ENCODE assay signal across 24 mouse cellular contexts in the genomic region with DNA sequence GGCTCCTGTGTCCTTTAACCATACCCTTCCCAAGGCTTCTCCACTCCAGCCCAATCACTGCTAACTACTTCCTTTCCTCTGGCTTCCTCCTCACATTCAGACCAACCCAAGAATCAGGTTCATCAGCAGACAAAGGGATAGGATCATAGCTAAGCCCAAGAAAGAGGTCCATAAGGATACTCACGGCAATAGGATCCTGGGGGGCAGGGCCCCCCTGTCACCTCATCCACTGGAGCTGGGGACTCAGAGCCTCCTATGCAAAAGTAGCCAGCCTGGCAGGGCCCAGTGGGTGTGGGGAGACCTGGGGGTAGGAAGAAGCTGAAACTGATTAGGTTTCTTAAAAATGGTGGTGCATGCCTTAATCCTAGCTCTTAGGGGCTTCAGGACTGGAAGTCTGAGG. TPM values are rescaled to one million over a fixed set of nuclear protein-coding genes. Genes with fewer than 3 reads are reported as not detected.
DNase-seq lines count a peak whose midpoint lies in the region; ATAC-seq and TF ChIP-seq lines count a peak whose summit lies in the region.
"Had no signal": no experiment of that assay in that cellular context is flagged by ENCODE, and none has a peak within 500 bp of the region (broad histone marks: within the 10 kb centered on the region; RNA-seq: fewer than 3 reads in every experiment).

No protein-coding gene starts in this region.

- no peak for TF ChIP-seq CTCF in stomach, postnatal 0 days (IDR thresholded peaks at IDR 0.05; ENCODE audit: low read depth)

- H3K27me3 ChIP-seq in stomach, embryonic 14.5 days (ENCODE audit: control insufficient read depth, insufficient read depth, low read length), result no peaks in the 10 kb centered on the region
- no peaks in the 10 kb centered on the region for H3K27me3 ChIP-seq in stomach, postnatal 0 days (ENCODE audit: control insufficient read depth, insufficient read depth, low read length)

- H3K9me3 ChIP-seq in stomach, embryonic 14.5 days (ENCODE audit: control insufficient read depth, low read depth, low read length), result no peaks in the 10 kb centered on the region
- H3K9me3 ChIP-seq in stomach, postnatal 0 days (ENCODE audit: control insufficient read depth, low read length), result no peaks in the 10 kb centered on the region
- H3K9me3 ChIP-seq: G1E had no signal

- H3K36me3 ChIP-seq in stomach, embryonic 14.5 days (ENCODE audit: control insufficient read depth, insufficient read depth, low read length), result no peaks in the 10 kb centered on the region
- no peaks in the 10 kb centered on the region for H3K36me3 ChIP-seq in stomach, postnatal 0 days (ENCODE audit: control insufficient read depth, insufficient read depth, low read length)
- H3K36me3 ChIP-seq: G1E had no signal

- DNase-seq in heart, adult 11 months, result peak; percentile 56
- no peak for DNase-seq in heart, postnatal 4 days
- no peak for DNase-seq in stomach, postnatal 0 days (ENCODE audit: low spot score)
- DNase-seq: adrenal gland, adult 2 months; adrenal gland, adult 8-10 months; adrenal gland, postnatal 10 days; adrenal gland, postnatal 14 days; adrenal gland, postnatal 25 days; adrenal gland, postnatal 36 days; B cell, adult 2 months; cerebellum, adult 11 months; cerebellum, adult 11-12 months; cerebellum, adult 18-20 months had no signal

- no peak overlapping the region for H3K4me2 ChIP-seq in stomach, embryonic 14.5 days (replicated peaks; ENCODE audit: low read depth, low read length)
- H3K4me2 ChIP-seq in stomach, postnatal 0 days (replicated peaks; ENCODE audit: low read depth), result no peak overlapping the region

- no peak overlapping the region for H3K9ac ChIP-seq in stomach, embryonic 14.5 days (replicated peaks; ENCODE audit: low read depth, low read length)
- H3K9ac ChIP-seq in stomach, postnatal 0 days (ENCODE audit: low read length), result no peak overlapping the region

- TF ChIP-seq EP300 in stomach, postnatal 0 days (optimal IDR thresholded peaks at IDR 0.05), result no peak

- 64% methylated on average over 1 of the region's 1 CpGs for WGBS in stomach, embryonic 14.5 days
- 82% methylated on average over 1 of the region's 1 CpGs for WGBS in stomach, postnatal 0 days

- ATAC-seq in stomach, embryonic 14.5 days (ENCODE audit: insufficient number of reproducible peaks, insufficient read depth, low FRiP score, low read depth), result 0 out of 2 replicates have a peak, but pooled peaks have one; percentile 58
- no peak for ATAC-seq in stomach, postnatal 0 days (ENCODE audit: low FRiP score, low TSS enrichment)
- ATAC-seq: activated CD4-positive, CD25-positive, alpha-beta regulatory T cell, adult 4 months; CD4-positive, CD25-positive, alpha-beta regulatory T cell, adult 4 months; Patski had no signal

- H3K4me1 ChIP-seq in stomach, embryonic 14.5 days (ENCODE audit: control insufficient read depth, insufficient read depth, low read length), result no peaks in the 10 kb centered on the region
- no peaks in the 10 kb centered on the region for H3K4me1 ChIP-seq in stomach, postnatal 0 days (replicated peaks; ENCODE audit: control insufficient read depth, insufficient read depth)

- no peak overlapping the region for H3K27ac ChIP-seq in stomach, embryonic 14.5 days (ENCODE audit: low read length)
- no peak overlapping the region for H3K27ac ChIP-seq in stomach, postnatal 0 days (replicated peaks)

- H3K4me3 ChIP-seq in stomach, embryonic 14.5 days (ENCODE audit: low read depth, low read length), result no peak overlapping the region
- H3K4me3 ChIP-seq in stomach, postnatal 0 days (ENCODE audit: low read depth, low read length), result no peak overlapping the region

RNA-seq across cellular contexts. Expression of gene Gm9195, which starts 17.1 kb away (rescaled TPM):
- total RNA-seq in heart, postnatal 4 days (2021), result not detected
- not detected in 2 replicates for polyA plus RNA-seq in stomach, embryonic 14.5 days (2014; fragmentation: Nextera tagmentation; extraction: Ambion mirVana)
- not detected in 2 replicates for polyA plus RNA-seq in stomach, postnatal 0 days (2015; fragmentation: Nextera tagmentation; extraction: Ambion mirVana)
- total RNA-seq: adrenal gland, adult 18-20 months; adrenal gland, adult 2 months; adrenal gland, adult 8-10 months; adrenal gland, postnatal 10 days; adrenal gland, postnatal 14 days; adrenal gland, postnatal 25 days; adrenal gland, postnatal 36 days; adrenal gland, postnatal 4 days; ES-E14; MEL had no signal
- polyA plus RNA-seq: adrenal gland, adult 2 months; brain, embryonic 14.5 days; C2C12; CD4-positive, CD25-positive, alpha-beta regulatory T cell, adult 4 months; G1E; Patski had no signal
